Comparison of ENCODE assay signal across 8 mouse cellular contexts in genomic region chr5:147748081-147748581, GRCm38 (mm10). TPM values are rescaled to one million over a fixed set of nuclear protein-coding genes. Genes with fewer than 3 reads are reported as not detected.
A peak's percentile ranks its signal among the peaks of the same experiment; 100 is the strongest.
DNase-seq lines count a peak whose midpoint lies in the region; ATAC-seq and TF ChIP-seq lines count a peak whose summit lies in the region.

No protein-coding gene starts in this region.

- 2% methylated on average over 15 of the region's 15 CpGs for WGBS in hindbrain, embryonic 16.5 days
- WGBS in limb, embryonic 14.5 days: 7% methylated on average over 15 of the region's 15 CpGs
- WGBS in midbrain, embryonic 14.5 days: 2% methylated on average over 15 of the region's 15 CpGs

- H3K9ac ChIP-seq in hindbrain, embryonic 16.5 days (ENCODE audit: low read depth, low read length): no peak overlapping the region
- H3K9ac ChIP-seq in limb, embryonic 14.5 days (ENCODE audit: low read depth, low read length, severe bottlenecking): no peak overlapping the region
- H3K9ac ChIP-seq in midbrain, embryonic 14.5 days (replicated peaks; ENCODE audit: low read length): no peak overlapping the region

- TF ChIP-seq POLR2A in limb, embryonic 14.5 days (IDR thresholded peaks at IDR 0.05; ENCODE audit: borderline replicate concordance, extremely low read depth, insufficient read depth, insufficient read length): no peak

- peaks cover 15% of the 10 kb centered on the region for H3K4me1 ChIP-seq in hindbrain, embryonic 16.5 days (ENCODE audit: control insufficient read depth, insufficient read depth, low read depth, low read length)
- peaks cover 8% of the 10 kb centered on the region; the same call in 1 of the 2 replicates for H3K4me1 ChIP-seq in limb, embryonic 14.5 days (ENCODE audit: control insufficient read depth, insufficient read depth, low read length)
- peaks cover 11% of the 10 kb centered on the region for H3K4me1 ChIP-seq in midbrain, embryonic 14.5 days (ENCODE audit: control insufficient read depth, insufficient read depth, low read length)

- no peak for ATAC-seq in hindbrain, embryonic 16.5 days
- no peak for ATAC-seq in limb, embryonic 14.5 days (ENCODE audit: low FRiP score, low read depth)
- no peak for ATAC-seq in midbrain, embryonic 14.5 days (ENCODE audit: low FRiP score, low TSS enrichment)

- peak; percentile 35 to 63 for DNase-seq in cerebellum, postnatal 25 days
- no peak for DNase-seq in cerebellum, adult 9-11 months
- DNase-seq in cerebellum, postnatal 36 days: peak; percentile 23 to 29
- peak; percentile 42 for DNase-seq in gastrocnemius, postnatal 25 days
- DNase-seq in limb, embryonic 14.5 days (ENCODE audit: low spot score): no peak
- peak; percentile 55 for DNase-seq in midbrain, embryonic 14.5 days
- no peak for DNase-seq in MN1 (ENCODE audit: low spot score)

- H3K9me3 ChIP-seq in hindbrain, embryonic 16.5 days (ENCODE audit: control insufficient read depth, low read length): no peaks in the 10 kb centered on the region
- H3K9me3 ChIP-seq in limb, embryonic 14.5 days (ENCODE audit: control insufficient read depth, low read length): no peaks in the 10 kb centered on the region
- no peaks in the 10 kb centered on the region for H3K9me3 ChIP-seq in midbrain, embryonic 14.5 days (ENCODE audit: control insufficient read depth, low read length)

- H3K4me3 ChIP-seq in hindbrain, embryonic 16.5 days (ENCODE audit: low read length): peak overlapping the region; percentile 7; the same call in 1 of the 2 replicates
- H3K4me3 ChIP-seq in limb, embryonic 14.5 days (replicated peaks; ENCODE audit: low read length): peak overlapping the region; percentile 3; the same call in 1 of the 2 replicates
- H3K4me3 ChIP-seq in midbrain, embryonic 14.5 days (replicated peaks; ENCODE audit: low read depth, low read length): no peak overlapping the region

- H3K27me3 ChIP-seq in hindbrain, embryonic 16.5 days (replicated peaks; ENCODE audit: control insufficient read depth, insufficient read depth, low read length): peaks cover 10% of the 10 kb centered on the region
- peaks cover 41% of the 10 kb centered on the region for H3K27me3 ChIP-seq in limb, embryonic 14.5 days (ENCODE audit: control insufficient read depth, insufficient read depth, low read length)
- H3K27me3 ChIP-seq in midbrain, embryonic 14.5 days (ENCODE audit: control insufficient read depth, insufficient read depth, low read length): peaks cover 16% of the 10 kb centered on the region

- no peak overlapping the region for H3K27ac ChIP-seq in hindbrain, embryonic 16.5 days (ENCODE audit: low read depth, low read length)
- no peak overlapping the region for H3K27ac ChIP-seq in limb, embryonic 14.5 days (replicated peaks; ENCODE audit: low read depth, low read length)
- no peak overlapping the region for H3K27ac ChIP-seq in midbrain, embryonic 14.5 days (replicated peaks; ENCODE audit: low read depth, low read length)

- H3K4me2 ChIP-seq in hindbrain, embryonic 16.5 days (ENCODE audit: low read length): peak overlapping the region; percentile 43
- H3K4me2 ChIP-seq in limb, embryonic 14.5 days (replicated peaks; ENCODE audit: low read depth, low read length, severe bottlenecking): peak overlapping the region; percentile 38
- H3K4me2 ChIP-seq in midbrain, embryonic 14.5 days (ENCODE audit: low read length): peak overlapping the region; percentile 44

- no peaks in the 10 kb centered on the region for H3K36me3 ChIP-seq in hindbrain, embryonic 16.5 days (ENCODE audit: control insufficient read depth, insufficient read depth, low read length)
- no peaks in the 10 kb centered on the region for H3K36me3 ChIP-seq in limb, embryonic 14.5 days (ENCODE audit: control insufficient read depth, insufficient read depth, low read length)
- no peaks in the 10 kb centered on the region for H3K36me3 ChIP-seq in midbrain, embryonic 14.5 days (ENCODE audit: control insufficient read depth, insufficient read depth, low read length)

RNA-seq across cellular contexts. Expression of gene Flt1, which starts 22.3 kb away (rescaled TPM):
- 10 to 100 TPM; 22.8 to 24.1 TPM for total RNA-seq in gastrocnemius, postnatal 25 days (2021)
- polyA plus RNA-seq in hindbrain, embryonic 16.5 days (2015; fragmentation: Nextera tagmentation; extraction: Ambion mirVana): 14.6 and 15.1 TPM in 2 replicates
- polyA plus RNA-seq in limb, embryonic 14.5 days (2012; rRNA removed): 6.3 and 6.4 TPM in 2 replicates
- polyA plus RNA-seq in limb, embryonic 14.5 days (2014; fragmentation: Nextera tagmentation; extraction: Ambion mirVana): 10.0 and 12.3 TPM in 2 replicates
- 6.5 and 10.8 TPM in 2 replicates for polyA plus RNA-seq in midbrain, embryonic 14.5 days (2014; fragmentation: Nextera tagmentation; extraction: Ambion mirVana)

Comparison
In these comparisons a context has a peak if more than half of its experiments do, and no peak if none do; other contexts are left out.
1. DNase-seq: peak in cerebellum, postnatal 25 days (2 of 2), cerebellum, postnatal 36 days (2 of 2), gastrocnemius, postnatal 25 days (single experiment) and midbrain, embryonic 14.5 days (single experiment); none in cerebellum, adult 9-11 months (single experiment), limb, embryonic 14.5 days (single experiment) and MN1 (single experiment).
2. Peak in every context shown above with its lines, with median percentiles within 50 percentile points of each other: H3K4me2 ChIP-seq.